Mouse (Mus musculus) kidney, postnatal 36 days (tissue): ENCODE results near the gene Lingo1.
A peak's percentile ranks its signal among the peaks of the same experiment; 100 is the strongest.

ENCODE experiments used
- DNase-seq, 2 experiments: peaks; one replicate each; pipeline ENCODE4 v3.0.0; 2021 to 2022; ENCODE audit warnings: mixed read lengths in 2 of 2

Gene Lingo1

GRCm38 (mm10) chr9:56775161-56775934, 20.9 kb downstream of the Lingo1 start:
- peak; percentile 24 to 31 for DNase-seq

GRCm38 (mm10) chr9:56774231-56774630, 22.0 kb downstream of the Lingo1 start:
- peak; percentile 29 to 75 for DNase-seq

- DNase-seq = no peak
These were observed 22.6 kb downstream of the Lingo1 start for GRCm38 (mm10) chr9:56773666-56774065.

- peak; percentile 39 to 67 for DNase-seq
These were observed 28.6 kb downstream of the Lingo1 start for GRCm38 (mm10) chr9:56767653-56768136.

- DNase-seq = peak; percentile 8 to 13
These were observed 29.5 kb downstream of the Lingo1 start for GRCm38 (mm10) chr9:56766629-56767357.

GRCm38 (mm10) chr9:56762106-56762562, 34.1 kb downstream of the Lingo1 start:
- no peak for DNase-seq

- DNase-seq = no peak
These were observed 38.5 kb downstream of the Lingo1 start for GRCm38 (mm10) chr9:56757791-56758190.

- DNase-seq = no peak
These were observed 41.1 kb downstream of the Lingo1 start for GRCm38 (mm10) chr9:56755119-56755518.

- no peak for DNase-seq
These were observed 42.9 kb downstream of the Lingo1 start for GRCm38 (mm10) chr9:56753386-56753785.

- no peak for DNase-seq
These were observed 48.2 kb downstream of the Lingo1 start for GRCm38 (mm10) chr9:56748056-56748455.

- DNase-seq = no peak
These were observed 49.4 kb downstream of the Lingo1 start for GRCm38 (mm10) chr9:56746926-56747294.

GRCm38 (mm10) chr9:56746195-56746925, 49.9 kb downstream of the Lingo1 start:
- DNase-seq = no peak

- DNase-seq = no peak
These were observed 51.9 kb downstream of the Lingo1 start for GRCm38 (mm10) chr9:56744369-56744768.

- DNase-seq = no peak
These were observed 57.0 kb downstream of the Lingo1 start for GRCm38 (mm10) chr9:56739181-56739737.

GRCm38 (mm10) chr9:56738261-56739171, 57.8 kb downstream of the Lingo1 start:
- DNase-seq = peak; percentile 30 to 87

GRCm38 (mm10) chr9:56734398-56734797, 61.9 kb downstream of the Lingo1 start:
- DNase-seq = no peak

GRCm38 (mm10) chr9:56730997-56731396, 65.3 kb downstream of the Lingo1 start:
- no peak for DNase-seq

- DNase-seq = no peak
These were observed 67.1 kb downstream of the Lingo1 start for GRCm38 (mm10) chr9:56729145-56729544.

GRCm38 (mm10) chr9:56727703-56728684, 68.3 kb downstream of the Lingo1 start:
- DNase-seq = peak; percentile 7 to 53

GRCm38 (mm10) chr9:56725814-56726213, 70.5 kb downstream of the Lingo1 start:
- peak; percentile 39 to 84 for DNase-seq
